Mouse (Mus musculus) kidney, embryonic 16.5 days (tissue): Measurements from ENCODE around the gene Rapgefl1. TPM values are rescaled to one million over a fixed set of nuclear protein-coding genes. Genes with fewer than 3 reads are reported as not detected.

Experiments used
- ATAC-seq: fragments of 200-750 bp; cut with Nextera tagmentation; 2 replicates; pipeline ENCODE4 v1.8.0; 2017; ENCODE audit warnings: moderate TSS enrichment; ENCODE audit not compliant: low FRiP score, low TSS enrichment
- H3K27ac ChIP-seq: fragments of 300-500 bp; sonication (generic); 2 replicates; pipeline ENCODE4 v1.5.1; 2014; ENCODE audit warnings: low read length
- H3K27me3 ChIP-seq: fragments of 300-500 bp; sonication (generic); 2 replicates; pipeline ENCODE4 v1.6.1; 2014; ENCODE audit warnings: low read length, control low read depth, mixed read lengths; ENCODE audit not compliant: insufficient read depth
- H3K36me3 ChIP-seq: fragments of 300-500 bp; sonication (generic); 2 replicates; pipeline ENCODE4 v1.6.1; 2014; ENCODE audit warnings: low read length, control low read depth, mixed read lengths; ENCODE audit not compliant: insufficient read depth
- H3K4me1 ChIP-seq: fragments of 300-500 bp; sonication (generic); 2 replicates; pipeline ENCODE4 v1.6.1; 2014; ENCODE audit warnings: low read length, control low read depth, mixed read lengths; ENCODE audit not compliant: insufficient read depth
- H3K4me2 ChIP-seq: fragments of 300-500 bp; sonication (generic); replicated peaks from 2 replicates; pipeline ENCODE4 v1.6.1; 2014; ENCODE audit warnings: low read depth, low read length
- H3K4me3 ChIP-seq: fragments of 300-500 bp; sonication (generic); 2 replicates; pipeline ENCODE4 v1.5.1; 2014; ENCODE audit warnings: mild to moderate bottlenecking, low read length
- H3K9ac ChIP-seq: fragments of 300-500 bp; sonication (generic); replicated peaks from 2 replicates; pipeline ENCODE4 v1.6.1; 2014; ENCODE audit warnings: low read length
- H3K9me3 ChIP-seq: fragments of 300-500 bp; sonication (generic); 2 replicates; pipeline ENCODE4 v1.6.1; 2016; ENCODE audit warnings: low read length, control low read depth
- WGBS: fragments of 180-500 bp; shearing (Covaris S2); extraction: QIAGEN DNeasy Blood & Tissue Kit; methylation state at CpG from one replicate; pipeline ENCODE4 v1.1.7; 2014; 5-methylcytosine and 5-hydroxymethylcytosine counted together
- polyA plus RNA-seq: library from polyadenylated mRNA; unstranded; fragments of >200 nt; fragmentation: Nextera tagmentation; extraction: Ambion mirVana; gene quantifications from 2 replicates; pipeline ENCODE4 v1.2.1, GENCODE M21; 2015

Rapgefl1 gene
- polyA plus RNA-seq, 1 experiment from 2014 or later: 1.8 TPM

- H3K27ac ChIP-seq: no peak overlapping the region
- no peaks in the 10 kb centered on the region for H3K9me3 ChIP-seq
- ATAC-seq: no peak
- H3K36me3 ChIP-seq: peaks cover 32% of the 10 kb centered on the region
- H3K27me3 ChIP-seq: 0 out of 2 replicates have a peak, but pooled peaks cover 3% of the 10 kb centered on the region
- no peak overlapping the region for H3K9ac ChIP-seq
- H3K4me3 ChIP-seq: no peak overlapping the region
- H3K4me1 ChIP-seq: peaks cover 33% of the 10 kb centered on the region
- 53% methylated on average over 3 of the region's 3 CpGs for WGBS
- H3K4me2 ChIP-seq: no peak overlapping the region
Measured at GRCm38 (mm10) chr11:98835725-98836124, 860 bp upstream of the Rapgefl1 start.

GRCm38 (mm10) chr11:98836128-98836527, 457 bp upstream of the Rapgefl1 start:
- Histone ChIP-seq H3K27ac (no peak overlapping the region), H3K4me1 (peaks cover 33% of the 10 kb centered on the region), H3K9ac (no peak overlapping the region), H3K9me3 (no peaks in the 10 kb centered on the region), H3K36me3 (peaks cover 30% of the 10 kb centered on the region), H3K27me3 (0 out of 2 replicates have a peak, but pooled peaks cover 3% of the 10 kb centered on the region), H3K4me3 (peak overlapping the region; percentile 68), H3K4me2 (peak overlapping the region; percentile 100)
- no peak for ATAC-seq
- 29% methylated on average over 7 of the region's 7 CpGs for WGBS

GRCm38 (mm10) chr11:98837231-98837704, 683 bp downstream of the Rapgefl1 start:
- Histone ChIP-seq H3K27ac (no peak overlapping the region), H3K4me2 (peak overlapping the region; percentile 100), H3K9me3 (no peaks in the 10 kb centered on the region), H3K4me1 (peaks cover 33% of the 10 kb centered on the region), H3K9ac (peak overlapping the region; percentile 79), H3K27me3 (0 out of 2 replicates have a peak, but pooled peaks cover 3% of the 10 kb centered on the region), H3K36me3 (peaks cover 21% of the 10 kb centered on the region), H3K4me3 (peak overlapping the region; percentile 68)
- peak; percentile 47 for ATAC-seq
- WGBS: under 1% methylated on average over 29 of the region's 29 CpGs

GRCm38 (mm10) chr11:98837917-98838316, 1.3 kb downstream of the Rapgefl1 start:
- no peaks in the 10 kb centered on the region for H3K9me3 ChIP-seq
- WGBS: 34% methylated on average over 11 of the region's 11 CpGs
- ATAC-seq: no peak
- 0 out of 2 replicates have a peak, but pooled peaks cover 3% of the 10 kb centered on the region for H3K27me3 ChIP-seq
- H3K4me2 ChIP-seq: peak overlapping the region; percentile 100
- no peak overlapping the region for H3K27ac ChIP-seq
- peak overlapping the region; percentile 79; the same call in 1 of the 2 replicates for H3K9ac ChIP-seq
- H3K4me1 ChIP-seq: peaks cover 33% of the 10 kb centered on the region
- H3K4me3 ChIP-seq: peak overlapping the region; percentile 68
- peaks cover 14% of the 10 kb centered on the region for H3K36me3 ChIP-seq

- H3K27me3 ChIP-seq: 0 out of 2 replicates have a peak, but pooled peaks cover 3% of the 10 kb centered on the region
- peaks cover 33% of the 10 kb centered on the region for H3K4me1 ChIP-seq
- H3K36me3 ChIP-seq: peaks cover 8% of the 10 kb centered on the region
- H3K4me2 ChIP-seq: no peak overlapping the region
- H3K9me3 ChIP-seq: no peaks in the 10 kb centered on the region
- WGBS: 52% methylated on average over 9 of the region's 9 CpGs
- no peak overlapping the region for H3K9ac ChIP-seq
- H3K27ac ChIP-seq: no peak overlapping the region
- no peak overlapping the region for H3K4me3 ChIP-seq
- no peak for ATAC-seq
Measured at GRCm38 (mm10) chr11:98838512-98838911, 1.9 kb downstream of the Rapgefl1 start.

GRCm38 (mm10) chr11:98839402-98839801, 2.8 kb downstream of the Rapgefl1 start:
- Histone ChIP-seq H3K27me3 (0 out of 2 replicates have a peak, but pooled peaks cover 3% of the 10 kb centered on the region), H3K4me1 (peaks cover 33% of the 10 kb centered on the region), H3K9ac (no peak overlapping the region), H3K36me3 (peaks cover 1% of the 10 kb centered on the region), H3K27ac (no peak overlapping the region), H3K4me2 (0 out of 2 replicates have a peak overlapping the region, but pooled peaks have one; percentile 6), H3K9me3 (no peaks in the 10 kb centered on the region), H3K4me3 (no peak overlapping the region)
- WGBS: 26% methylated on average over 6 of the region's 6 CpGs
- ATAC-seq: no peak

GRCm38 (mm10) chr11:98839897-98840296, 3.3 kb downstream of the Rapgefl1 start:
- no peak overlapping the region for H3K9ac ChIP-seq
- no peak overlapping the region for H3K4me3 ChIP-seq
- H3K4me1 ChIP-seq: peaks cover 33% of the 10 kb centered on the region
- H3K27me3 ChIP-seq: 0 out of 2 replicates have a peak, but pooled peaks cover 3% of the 10 kb centered on the region
- 0 out of 2 replicates have a peak overlapping the region, but pooled peaks have one; percentile 6 for H3K4me2 ChIP-seq
- no peaks in the 10 kb centered on the region for H3K36me3 ChIP-seq
- H3K27ac ChIP-seq: no peak overlapping the region
- no peaks in the 10 kb centered on the region for H3K9me3 ChIP-seq
- no peak for ATAC-seq
- WGBS: 24% methylated on average over 10 of the region's 10 CpGs

- no peaks in the 10 kb centered on the region; the same call in 1 of the 2 replicates for H3K9me3 ChIP-seq
- peaks cover 13% of the 10 kb centered on the region for H3K4me1 ChIP-seq
- no peaks in the 10 kb centered on the region for H3K36me3 ChIP-seq
- H3K9ac ChIP-seq: no peak overlapping the region
- H3K4me2 ChIP-seq: no peak overlapping the region
- ATAC-seq: no peak
- no peaks in the 10 kb centered on the region for H3K27me3 ChIP-seq
- no peak overlapping the region for H3K27ac ChIP-seq
- no peak overlapping the region for H3K4me3 ChIP-seq
- 47% methylated on average over 13 of the region's 13 CpGs for WGBS
Measured at GRCm38 (mm10) chr11:98846016-98846415, 9.4 kb downstream of the Rapgefl1 start.

GRCm38 (mm10) chr11:98846865-98847604, 10.4 kb downstream of the Rapgefl1 start:
- H3K4me3 ChIP-seq: no peak overlapping the region
- no peak for ATAC-seq
- H3K9me3 ChIP-seq: no peaks in the 10 kb centered on the region; the same call in 1 of the 2 replicates
- H3K4me2 ChIP-seq: no peak overlapping the region
- no peaks in the 10 kb centered on the region for H3K36me3 ChIP-seq
- WGBS: 66% methylated on average over 19 of the region's 19 CpGs
- no peak overlapping the region for H3K9ac ChIP-seq
- no peaks in the 10 kb centered on the region for H3K27me3 ChIP-seq
- H3K4me1 ChIP-seq: peaks cover 13% of the 10 kb centered on the region
- H3K27ac ChIP-seq: no peak overlapping the region
